Comparison of ENCODE assay signal across 9 mouse cellular contexts in genomic region chr10:127078677-127079575, GRCm38 (mm10). TPM values are rescaled to one million over a fixed set of nuclear protein-coding genes. Genes with fewer than 3 reads are reported as not detected.
DNase-seq lines count a peak whose midpoint lies in the region; ATAC-seq and TF ChIP-seq lines count a peak whose summit lies in the region.
"Had no signal": no experiment of that assay in that cellular context is flagged by ENCODE, and none has a peak within 500 bp of the region (broad histone marks: within the 10 kb centered on the region; RNA-seq: fewer than 3 reads in every experiment).

No protein-coding gene starts in this region.

- H3K4me2 ChIP-seq in intestine, embryonic 14.5 days (ENCODE audit: low read length) = peak overlapping the region; percentile 92
- H3K4me2 ChIP-seq in stomach, embryonic 16.5 days (ENCODE audit: low read depth, low read length) = peak overlapping the region; percentile 89

- H3K36me3 ChIP-seq in intestine, embryonic 14.5 days (ENCODE audit: control insufficient read depth, insufficient read depth, low read length) = no peaks in the 10 kb centered on the region
- H3K36me3 ChIP-seq in stomach, embryonic 16.5 days (ENCODE audit: control insufficient read depth, insufficient read depth, low read length) = no peaks in the 10 kb centered on the region

- no peak for DNase-seq in gastrocnemius, adult 2 months
- no peak for DNase-seq in gastrocnemius, postnatal 25 days
- DNase-seq in ES-CJ7 (ENCODE audit: low read depth, low spot score) = peak; percentile 56
- DNase-seq in intestine, embryonic 14.5 days (ENCODE audit: low spot score) = peak; percentile 80
- peak; percentile 60 for DNase-seq in mesoderm, embryonic 11.5 days (ENCODE audit: low read depth, low spot score)
- DNase-seq in ovary, adult 18-20 months (ENCODE audit: low spot score) = no peak

- H3K27me3 ChIP-seq in intestine, embryonic 14.5 days (replicated peaks; ENCODE audit: control insufficient read depth, insufficient read depth, low read length) = peaks cover 87% of the 10 kb centered on the region
- peaks cover 78% of the 10 kb centered on the region for H3K27me3 ChIP-seq in stomach, embryonic 16.5 days (ENCODE audit: control insufficient read depth, insufficient read depth, low read length)

- peak overlapping the region; percentile 33 for H3K9ac ChIP-seq in intestine, embryonic 14.5 days (ENCODE audit: low read length)
- peak overlapping the region; percentile 65 for H3K9ac ChIP-seq in stomach, embryonic 16.5 days (ENCODE audit: low read length)

- H3K27ac ChIP-seq in gastrocnemius, adult 2 months = peak overlapping the region; percentile 58
- H3K27ac ChIP-seq in embryonic fibroblast, embryonic 13.5 days (ENCODE audit: insufficient read depth, low read length) = no peak overlapping the region
- no peak overlapping the region for H3K27ac ChIP-seq in intestine, embryonic 14.5 days (ENCODE audit: low read depth)
- H3K27ac ChIP-seq in stomach, embryonic 16.5 days (ENCODE audit: low read length) = no peak overlapping the region

- peak overlapping the region; percentile 71 for H3K4me3 ChIP-seq in gastrocnemius, adult 2 months
- H3K4me3 ChIP-seq in embryonic fibroblast, embryonic 13.5 days (ENCODE audit: insufficient read depth, low read length) = peak overlapping the region; percentile 7; the same call in 1 of the 2 replicates
- peak overlapping the region; percentile 42 for H3K4me3 ChIP-seq in intestine, embryonic 14.5 days (ENCODE audit: low read depth, low read length)
- peak overlapping the region; percentile 53 for H3K4me3 ChIP-seq in stomach, embryonic 16.5 days (replicated peaks; ENCODE audit: low read length)
- H3K4me3 ChIP-seq: erythroblast, embryonic 14.5 days had no signal

- H3K9me3 ChIP-seq in intestine, embryonic 14.5 days (ENCODE audit: control insufficient read depth, low read length) = no peaks in the 10 kb centered on the region
- no peaks in the 10 kb centered on the region for H3K9me3 ChIP-seq in stomach, embryonic 16.5 days (replicated peaks; ENCODE audit: control insufficient read depth, low read length)

- TF ChIP-seq POLR2A in embryonic fibroblast, embryonic 13.5 days (IDR thresholded peaks at IDR 0.05; ENCODE audit: low read depth, low read length) = no peak

- no peak for TF ChIP-seq CTCF in gastrocnemius, adult 2 months (IDR thresholded peaks at IDR 0.05)
- TF ChIP-seq CTCF in embryonic fibroblast, embryonic 13.5 days (IDR thresholded peaks at IDR 0.05; ENCODE audit: borderline replicate concordance, insufficient read depth, low read length) = no peak

- 0 out of 2 replicates have a peak, but pooled peaks cover 1% of the 10 kb centered on the region for H3K4me1 ChIP-seq in embryonic fibroblast, embryonic 13.5 days (ENCODE audit: control insufficient read depth, insufficient read depth, low read length)
- H3K4me1 ChIP-seq in intestine, embryonic 14.5 days (replicated peaks; ENCODE audit: control insufficient read depth, insufficient read depth, low read length) = peaks cover 27% of the 10 kb centered on the region
- H3K4me1 ChIP-seq in stomach, embryonic 16.5 days (ENCODE audit: control insufficient read depth, insufficient read depth, low read length) = peaks cover 27% of the 10 kb centered on the region

- intact Hi-C loops in gastrocnemius, adult 2 months (cut with DNase I) = loop anchor here (10.0 kb wide), 1 partner anchor 596 kb away; no protein-coding TSS in a partner anchor

- under 1% methylated on average over 42 of the region's 49 CpGs for WGBS in intestine, embryonic 14.5 days
- under 1% methylated on average over 34 of the region's 49 CpGs for WGBS in stomach, embryonic 16.5 days

- peak; percentile 36; the same call in 1 of the 2 replicates for ATAC-seq in intestine, embryonic 14.5 days (replicated peaks; ENCODE audit: low FRiP score, low TSS enrichment, low read depth)
- peak; percentile 36; the same call in 1 of the 2 replicates for ATAC-seq in stomach, embryonic 16.5 days (ENCODE audit: insufficient read depth, low FRiP score)

RNA-seq across cellular contexts. Expression of gene Agap2, which starts 3.8 kb away (rescaled TPM):
- 1 to 10 TPM; 1.6 TPM for total RNA-seq in gastrocnemius, adult 2 months (2021)
- total RNA-seq in gastrocnemius, postnatal 25 days (2021) = 1 to 10 TPM; 2.0 to 2.4 TPM
- 0.08 and 0.21 TPM in 2 replicates for polyA plus RNA-seq in embryonic fibroblast, embryonic 13.5 days (2011; ENCODE audit: insufficient read length, low read depth, missing spikeins)
- 0.23 and 0.26 TPM in 2 replicates for polyA plus RNA-seq in intestine, embryonic 14.5 days (2014; fragmentation: Nextera tagmentation; extraction: Ambion mirVana)
- 0.09 and 0.62 TPM in 2 replicates for polyA plus RNA-seq in stomach, embryonic 16.5 days (2015; fragmentation: Nextera tagmentation; extraction: Ambion mirVana)

RNA-seq across cellular contexts. Expression of gene Tspan31, which starts 8.9 kb away (rescaled TPM):
- total RNA-seq in gastrocnemius, adult 2 months (2021) = 10 to 100 TPM; 21.6 to 29.9 TPM
- total RNA-seq in gastrocnemius, postnatal 25 days (2021) = 10 to 100 TPM; 24.1 to 28.8 TPM
- 118 and 143 TPM in 2 replicates for polyA plus RNA-seq in embryonic fibroblast, embryonic 13.5 days (2011; ENCODE audit: insufficient read length, low read depth, missing spikeins)
- 92.4 and 114 TPM in 2 replicates for polyA plus RNA-seq in intestine, embryonic 14.5 days (2014; fragmentation: Nextera tagmentation; extraction: Ambion mirVana)
- 158 and 177 TPM in 2 replicates for polyA plus RNA-seq in stomach, embryonic 16.5 days (2015; fragmentation: Nextera tagmentation; extraction: Ambion mirVana)

RNA-seq across cellular contexts. Expression of gene Cdk4, which starts 15.6 kb away (rescaled TPM):
- total RNA-seq in gastrocnemius, adult 2 months (2021) = 10 to 100 TPM; 33.5 to 40.5 TPM
- 10 to 100 TPM; 43.3 to 46.9 TPM for total RNA-seq in gastrocnemius, postnatal 25 days (2021)
- polyA plus RNA-seq in embryonic fibroblast, embryonic 13.5 days (2011; ENCODE audit: insufficient read length, low read depth, missing spikeins) = 596 and 724 TPM in 2 replicates
- polyA plus RNA-seq in intestine, embryonic 14.5 days (2014; fragmentation: Nextera tagmentation; extraction: Ambion mirVana) = 1,915 and 2,068 TPM in 2 replicates
- 1,208 and 1,239 TPM in 2 replicates for polyA plus RNA-seq in stomach, embryonic 16.5 days (2015; fragmentation: Nextera tagmentation; extraction: Ambion mirVana)

RNA-seq across cellular contexts. Expression of gene March9, which starts 18.9 kb away (rescaled TPM):
- total RNA-seq in gastrocnemius, adult 2 months (2021) = 1 to 10 TPM in 1 of 2 experiments, under 1 TPM in 1; 0.45 to 1.2 TPM
- under 1 TPM; 0.62 to 0.82 TPM for total RNA-seq in gastrocnemius, postnatal 25 days (2021)
- 2.8 and 3.0 TPM in 2 replicates for polyA plus RNA-seq in embryonic fibroblast, embryonic 13.5 days (2011; ENCODE audit: insufficient read length, low read depth, missing spikeins)
- 1.4 and 1.9 TPM in 2 replicates for polyA plus RNA-seq in intestine, embryonic 14.5 days (2014; fragmentation: Nextera tagmentation; extraction: Ambion mirVana)
- 0.66 and 0.72 TPM in 2 replicates for polyA plus RNA-seq in stomach, embryonic 16.5 days (2015; fragmentation: Nextera tagmentation; extraction: Ambion mirVana)
- polyA plus RNA-seq: erythroblast, embryonic 14.5 days had no signal

RNA-seq across cellular contexts. Expression of gene Cyp27b1, which starts 30.9 kb away (rescaled TPM):
- total RNA-seq in gastrocnemius, adult 2 months (2021) = under 1 TPM in 1 of 2 experiments, not detected in 1; 0.11 TPM
- under 1 TPM; 0.10 to 0.19 TPM for total RNA-seq in gastrocnemius, postnatal 25 days (2021)
- not detected in 2 replicates for polyA plus RNA-seq in embryonic fibroblast, embryonic 13.5 days (2011; ENCODE audit: insufficient read length, low read depth, missing spikeins)
- polyA plus RNA-seq in intestine, embryonic 14.5 days (2014; fragmentation: Nextera tagmentation; extraction: Ambion mirVana) = 0.07 and 0.15 TPM in 2 replicates
- polyA plus RNA-seq in stomach, embryonic 16.5 days (2015; fragmentation: Nextera tagmentation; extraction: Ambion mirVana) = 0.21 and 0.37 TPM in 2 replicates
- polyA plus RNA-seq: erythroblast, embryonic 14.5 days had no signal

Comparison
In these comparisons a context has a peak if more than half of its experiments do, and no peak if none do; other contexts are left out.
1. DNase-seq: peak in ES-CJ7 (single experiment), intestine, embryonic 14.5 days (single experiment) and mesoderm, embryonic 11.5 days (single experiment); none in gastrocnemius, adult 2 months (single experiment), gastrocnemius, postnatal 25 days (single experiment) and ovary, adult 18-20 months (single experiment).
2. H3K4me3 ChIP-seq: peak in every context shown above with its lines; median percentile 71 in gastrocnemius, adult 2 months; 53 in stomach, embryonic 16.5 days; 42 in intestine, embryonic 14.5 days; 7 in embryonic fibroblast, embryonic 13.5 days.